Mouse (Mus musculus): Measurements from ENCODE around the gene Arid1b.

The Arid1b gene

GRCm38 (mm10) chr17:5233991-5234390 is 239.9 kb downstream of the Arid1b start:
- DNase-seq (ENCODE audit: low read depth in 1 of 2, low spot score in 2 of 2), result no peak

GRCm38 (mm10) chr17:5235057-5235456 is 240.9 kb downstream of the Arid1b start:
- no peak for DNase-seq (ENCODE audit: low read depth in 1 of 2, low spot score in 2 of 2)

GRCm38 (mm10) chr17:5237765-5238164 is 243.6 kb downstream of the Arid1b start:
- no peak for DNase-seq (ENCODE audit: low read depth in 1 of 2, low spot score in 2 of 2)

- DNase-seq (ENCODE audit: low read depth in 1 of 2, low spot score in 2 of 2), result peak; percentile 31 to 60
Measured at GRCm38 (mm10) chr17:5238387-5239245, 244.5 kb downstream of the Arid1b start.

GRCm38 (mm10) chr17:5244526-5244925 is 250.4 kb downstream of the Arid1b start:
- no peak for DNase-seq (ENCODE audit: low read depth in 1 of 2, low spot score in 2 of 2)

GRCm38 (mm10) chr17:5246688-5247087 is 252.6 kb downstream of the Arid1b start:
- DNase-seq (ENCODE audit: low read depth in 1 of 2, low spot score in 2 of 2), result no peak

GRCm38 (mm10) chr17:5247247-5247646 is 253.1 kb downstream of the Arid1b start:
- DNase-seq (ENCODE audit: low read depth in 1 of 2, low spot score in 2 of 2), result no peak

GRCm38 (mm10) chr17:5247737-5248136 is 253.6 kb downstream of the Arid1b start:
- DNase-seq (ENCODE audit: low read depth in 1 of 2, low spot score in 2 of 2), result no peak

- DNase-seq (ENCODE audit: low read depth in 1 of 2, low spot score in 2 of 2), result no peak
Measured at GRCm38 (mm10) chr17:5248957-5249656, 255.0 kb downstream of the Arid1b start.

- DNase-seq (ENCODE audit: low read depth in 1 of 2, low spot score in 2 of 2), result no peak
Measured at GRCm38 (mm10) chr17:5249681-5250180, 255.6 kb downstream of the Arid1b start.

GRCm38 (mm10) chr17:5252436-5252835 is 258.3 kb downstream of the Arid1b start:
- peak in 1 of 2 experiments; percentile 42 for DNase-seq (ENCODE audit: low read depth in 1 of 2, low spot score in 2 of 2)

- no peak for DNase-seq (ENCODE audit: low read depth in 1 of 2, low spot score in 2 of 2)
Measured at GRCm38 (mm10) chr17:5254717-5255617, 260.8 kb downstream of the Arid1b start.

- DNase-seq (ENCODE audit: low read depth in 1 of 2, low spot score in 2 of 2), result no peak
Measured at GRCm38 (mm10) chr17:5255618-5255933, 261.4 kb downstream of the Arid1b start.

- DNase-seq (ENCODE audit: low read depth in 1 of 2, low spot score in 2 of 2), result no peak
Measured at GRCm38 (mm10) chr17:5258978-5259377, 264.8 kb downstream of the Arid1b start.

GRCm38 (mm10) chr17:5261131-5261651 is 267.1 kb downstream of the Arid1b start:
- no peak for DNase-seq (ENCODE audit: low read depth in 1 of 2, low spot score in 2 of 2)

- DNase-seq (ENCODE audit: low read depth in 1 of 2, low spot score in 2 of 2), result no peak
Measured at GRCm38 (mm10) chr17:5261874-5262605, 267.9 kb downstream of the Arid1b start.

GRCm38 (mm10) chr17:5262788-5263187 is 268.7 kb downstream of the Arid1b start:
- no peak for DNase-seq (ENCODE audit: low read depth in 1 of 2, low spot score in 2 of 2)

GRCm38 (mm10) chr17:5264783-5265182 is 270.7 kb downstream of the Arid1b start:
- DNase-seq (ENCODE audit: low read depth in 1 of 2, low spot score in 2 of 2), result no peak

GRCm38 (mm10) chr17:5265615-5266014 is 271.5 kb downstream of the Arid1b start:
- DNase-seq (ENCODE audit: low read depth in 1 of 2, low spot score in 2 of 2), result no peak

- DNase-seq (ENCODE audit: low read depth in 1 of 2, low spot score in 2 of 2), result no peak
Measured at GRCm38 (mm10) chr17:5267747-5268146, 273.6 kb downstream of the Arid1b start.
